Mouse (Mus musculus): Measurements from ENCODE around the gene Thap2. TPM values are rescaled to one million over a fixed set of nuclear protein-coding genes. Genes with fewer than 3 reads are reported as not detected.

Gene Thap2
- polyA plus RNA-seq, 1 experiment = 9.1 TPM

GRCm38 (mm10) chr10:115391896-115392295, 7.7 kb upstream of the Thap2 start:
- no peak overlapping the region for H3K4me3 ChIP-seq (ENCODE audit: control insufficient read depth, insufficient read depth, low read length)

GRCm38 (mm10) chr10:115391076-115391475, 6.8 kb upstream of the Thap2 start:
- Histone ChIP-seq H3K4me1 (replicated peaks; ENCODE audit: control insufficient read depth, insufficient read depth, low read length) (no peaks in the 10 kb centered on the region), H3K36me3 (ENCODE audit: control insufficient read depth, insufficient read depth, low read length) (peaks cover 32% of the 10 kb centered on the region), H3K4me3 (ENCODE audit: control insufficient read depth, insufficient read depth, low read length) (no peak overlapping the region), H3K27me3 (ENCODE audit: control insufficient read depth, insufficient read depth, low read length) (no peaks in the 10 kb centered on the region), H3K27ac (ENCODE audit: control insufficient read depth, insufficient read depth, low read length) (no peak overlapping the region)
- TF ChIP-seq CTCF (IDR thresholded peaks at IDR 0.05; ENCODE audit: borderline replicate concordance, control insufficient read depth, extremely low read depth, insufficient read depth, low read length, poor library complexity) (no peak), POLR2A (IDR thresholded peaks at IDR 0.05; ENCODE audit: control insufficient read depth, extremely low read depth, insufficient read depth, low read length, poor library complexity) (no peak)
- 96% methylated on average over 4 of the region's 4 CpGs for WGBS
- no peak for DNase-seq

More at GRCm38 (mm10) chr10:115391896-115392295, 7.7 kb upstream of the Thap2 start:
- DNase-seq = no peak
- H3K27ac ChIP-seq (ENCODE audit: control insufficient read depth, insufficient read depth, low read length) = no peak overlapping the region
- 94% methylated on average over 1 of the region's 1 CpGs for WGBS
- H3K4me1 ChIP-seq (replicated peaks; ENCODE audit: control insufficient read depth, insufficient read depth, low read length) = no peaks in the 10 kb centered on the region
- peaks cover 33% of the 10 kb centered on the region for H3K36me3 ChIP-seq (ENCODE audit: control insufficient read depth, insufficient read depth, low read length)
- H3K27me3 ChIP-seq (ENCODE audit: control insufficient read depth, insufficient read depth, low read length) = no peaks in the 10 kb centered on the region
- TF ChIP-seq CTCF (IDR thresholded peaks at IDR 0.05; ENCODE audit: borderline replicate concordance, control insufficient read depth, extremely low read depth, insufficient read depth, low read length, poor library complexity) (no peak), POLR2A (IDR thresholded peaks at IDR 0.05; ENCODE audit: control insufficient read depth, extremely low read depth, insufficient read depth, low read length, poor library complexity) (no peak)

- TF ChIP-seq CTCF (IDR thresholded peaks at IDR 0.05; ENCODE audit: borderline replicate concordance, control insufficient read depth, extremely low read depth, insufficient read depth, low read length, poor library complexity) = no peak
- no peak for TF ChIP-seq POLR2A (IDR thresholded peaks at IDR 0.05; ENCODE audit: control insufficient read depth, extremely low read depth, insufficient read depth, low read length, poor library complexity)
- no peak overlapping the region for H3K4me3 ChIP-seq (ENCODE audit: control insufficient read depth, insufficient read depth, low read length)
- H3K36me3 ChIP-seq (ENCODE audit: control insufficient read depth, insufficient read depth, low read length) = peaks cover 22% of the 10 kb centered on the region
- H3K27me3 ChIP-seq (ENCODE audit: control insufficient read depth, insufficient read depth, low read length) = no peaks in the 10 kb centered on the region
- no peaks in the 10 kb centered on the region for H3K4me1 ChIP-seq (replicated peaks; ENCODE audit: control insufficient read depth, insufficient read depth, low read length)
- no peak for DNase-seq
- WGBS = 95% methylated on average over 3 of the region's 3 CpGs
- no peak overlapping the region for H3K27ac ChIP-seq (ENCODE audit: control insufficient read depth, insufficient read depth, low read length)
Measured at GRCm38 (mm10) chr10:115387891-115388290, 3.6 kb upstream of the Thap2 start.

- peaks cover 4% of the 10 kb centered on the region for H3K4me1 ChIP-seq (replicated peaks; ENCODE audit: control insufficient read depth, insufficient read depth, low read length)
- H3K4me3 ChIP-seq (ENCODE audit: control insufficient read depth, insufficient read depth, low read length) = peak overlapping the region; percentile 90
- no peak for TF ChIP-seq CTCF (IDR thresholded peaks at IDR 0.05; ENCODE audit: borderline replicate concordance, control insufficient read depth, extremely low read depth, insufficient read depth, low read length, poor library complexity)
- 0 out of 2 replicates have a peak, but pooled peaks have one; percentile 21 for TF ChIP-seq POLR2A (IDR thresholded peaks at IDR 0.05; ENCODE audit: control insufficient read depth, extremely low read depth, insufficient read depth, low read length, poor library complexity)
- H3K36me3 ChIP-seq (ENCODE audit: control insufficient read depth, insufficient read depth, low read length) = peaks cover 7% of the 10 kb centered on the region
- under 1% methylated on average over 95 of the region's 101 CpGs for WGBS
- H3K27ac ChIP-seq (ENCODE audit: control insufficient read depth, insufficient read depth, low read length) = peak overlapping the region; percentile 55
- peak; percentile 73 for DNase-seq
- H3K27me3 ChIP-seq (ENCODE audit: control insufficient read depth, insufficient read depth, low read length) = no peaks in the 10 kb centered on the region
Measured at GRCm38 (mm10) chr10:115385018-115386002, 1.1 kb upstream of the Thap2 start.

GRCm38 (mm10) chr10:115383644-115384220, 511 bp downstream of the Thap2 start:
- no peak for DNase-seq
- H3K27me3 ChIP-seq (ENCODE audit: control insufficient read depth, insufficient read depth, low read length) = no peaks in the 10 kb centered on the region
- H3K4me3 ChIP-seq (ENCODE audit: control insufficient read depth, insufficient read depth, low read length) = peak overlapping the region; percentile 73
- WGBS = 2% methylated on average over 15 of the region's 15 CpGs
- peaks cover 4% of the 10 kb centered on the region for H3K4me1 ChIP-seq (replicated peaks; ENCODE audit: control insufficient read depth, insufficient read depth, low read length)
- peak overlapping the region; percentile 64 for H3K27ac ChIP-seq (ENCODE audit: control insufficient read depth, insufficient read depth, low read length)
- H3K36me3 ChIP-seq (ENCODE audit: control insufficient read depth, insufficient read depth, low read length) = no peaks in the 10 kb centered on the region
- no peak for TF ChIP-seq CTCF (IDR thresholded peaks at IDR 0.05; ENCODE audit: borderline replicate concordance, control insufficient read depth, extremely low read depth, insufficient read depth, low read length, poor library complexity)
- no peak for TF ChIP-seq POLR2A (IDR thresholded peaks at IDR 0.05; ENCODE audit: control insufficient read depth, extremely low read depth, insufficient read depth, low read length, poor library complexity)

- Histone ChIP-seq H3K27ac (ENCODE audit: control insufficient read depth, insufficient read depth, low read length) (no peak overlapping the region), H3K27me3 (ENCODE audit: control insufficient read depth, insufficient read depth, low read length) (no peaks in the 10 kb centered on the region), H3K4me3 (ENCODE audit: control insufficient read depth, insufficient read depth, low read length) (no peak overlapping the region), H3K4me1 (replicated peaks; ENCODE audit: control insufficient read depth, insufficient read depth, low read length) (peaks cover 4% of the 10 kb centered on the region), H3K36me3 (ENCODE audit: control insufficient read depth, insufficient read depth, low read length) (no peaks in the 10 kb centered on the region)
- TF ChIP-seq CTCF (IDR thresholded peaks at IDR 0.05; ENCODE audit: borderline replicate concordance, control insufficient read depth, extremely low read depth, insufficient read depth, low read length, poor library complexity) (no peak), POLR2A (IDR thresholded peaks at IDR 0.05; ENCODE audit: control insufficient read depth, extremely low read depth, insufficient read depth, low read length, poor library complexity) (no peak)
- 65% methylated on average over 12 of the region's 12 CpGs for WGBS
- no peak for DNase-seq
Measured at GRCm38 (mm10) chr10:115382846-115383643, 1.2 kb downstream of the Thap2 start.
